Mouse (Mus musculus) large intestine, adult 2 months (tissue): ENCODE data around the gene Zc3h18. TPM values are rescaled to one million over a fixed set of nuclear protein-coding genes. Genes with fewer than 3 reads are reported as not detected.

ENCODE experiments used
- DNase-seq: peaks from one replicate; pipeline ENCODE4 v3.0.0-alpha.2; 2012; ENCODE audit warnings: low read depth, low spot score
- WGBS: fragments of 180-500 bp; shearing (Covaris S2); methylation state at CpG from one replicate; pipeline ENCODE4 v1.1.7; 2018; 5-methylcytosine and 5-hydroxymethylcytosine counted together
- polyA plus RNA-seq: library from polyadenylated mRNA; depleted of rRNA; stranded (reverse); fragments of >200 nt; gene quantifications from 2 replicates; pipeline ENCODE4 v1.2.3, GENCODE M21; 2012

The Zc3h18 gene
- polyA plus RNA-seq, 1 experiment, result 18.6 TPM

GRCm38 (mm10) chr8:122345181-122346095, 31.0 kb upstream of the Zc3h18 start:
- 73% methylated on average over 12 of the region's 12 CpGs for WGBS
- DNase-seq, result no peak

- no peak for DNase-seq
- 40% methylated on average over 5 of the region's 5 CpGs for WGBS
These were observed 28.4 kb upstream of the Zc3h18 start for GRCm38 (mm10) chr8:122347811-122348552.

GRCm38 (mm10) chr8:122349357-122350297, 26.8 kb upstream of the Zc3h18 start:
- no peak for DNase-seq
- WGBS, result 58% methylated on average over 15 of the region's 15 CpGs

- 61% methylated on average over 11 of the region's 11 CpGs for WGBS
- DNase-seq, result no peak
These were observed 25.9 kb upstream of the Zc3h18 start for GRCm38 (mm10) chr8:122350309-122351089.

GRCm38 (mm10) chr8:122354157-122354556, 22.3 kb upstream of the Zc3h18 start:
- no peak for DNase-seq
- WGBS, result 66% methylated on average over 8 of the region's 8 CpGs

GRCm38 (mm10) chr8:122355642-122356606, 20.5 kb upstream of the Zc3h18 start:
- DNase-seq, result no peak
- WGBS, result 49% methylated on average over 9 of the region's 9 CpGs

- WGBS, result 88% methylated on average over 11 of the region's 11 CpGs
- no peak for DNase-seq
These were observed 19.2 kb upstream of the Zc3h18 start for GRCm38 (mm10) chr8:122357202-122357601.

- 88% methylated on average over 5 of the region's 5 CpGs for WGBS
These were observed 18.8 kb upstream of the Zc3h18 start for GRCm38 (mm10) chr8:122357641-122358040.

GRCm38 (mm10) chr8:122359111-122359775, 17.2 kb upstream of the Zc3h18 start:
- no peak for DNase-seq
- WGBS, result 82% methylated on average over 15 of the region's 15 CpGs

More at GRCm38 (mm10) chr8:122357641-122358040, 18.8 kb upstream of the Zc3h18 start:
- DNase-seq, result no peak

GRCm38 (mm10) chr8:122360696-122361416, 15.6 kb upstream of the Zc3h18 start, which contains the start of gene Trhr2:
Gene Trhr2, minus strand, starts transcription at chr8:122360746.
- DNase-seq, result no peak
- 71% methylated on average over 7 of the region's 7 CpGs for WGBS

- DNase-seq, result no peak
- WGBS, result 38% methylated on average over 5 of the region's 5 CpGs
These were observed 14.1 kb upstream of the Zc3h18 start for GRCm38 (mm10) chr8:122362271-122362670.

- WGBS, result 41% methylated on average over 8 of the region's 8 CpGs
- DNase-seq, result no peak
These were observed 13.4 kb upstream of the Zc3h18 start for GRCm38 (mm10) chr8:122362967-122363366.

- WGBS, result 75% methylated on average over 10 of the region's 10 CpGs
- no peak for DNase-seq
These were observed 7.9 kb upstream of the Zc3h18 start for GRCm38 (mm10) chr8:122368494-122368893.

- 12% methylated on average over 9 of the region's 9 CpGs for WGBS
- DNase-seq, result no peak
These were observed 6.7 kb upstream of the Zc3h18 start for GRCm38 (mm10) chr8:122369665-122370064.

- WGBS, result 30% methylated on average over 6 of the region's 6 CpGs
- DNase-seq, result no peak
These were observed 4.7 kb upstream of the Zc3h18 start for GRCm38 (mm10) chr8:122371706-122372105.

GRCm38 (mm10) chr8:122375320-122375719, 1.1 kb upstream of the Zc3h18 start:
- WGBS, result 93% methylated on average over 7 of the region's 7 CpGs
- DNase-seq, result no peak
